Mouse (Mus musculus) lung, embryonic 15.5 days (tissue): ENCODE data around the gene Atp2a2. TPM values are rescaled to one million over a fixed set of nuclear protein-coding genes. Genes with fewer than 3 reads are reported as not detected.
"Not testable (repeated sequence)": the region's sequence is repeated elsewhere in the genome, so short reads cannot be mapped to it uniquely, and the experiment has no call there.

Experiments used
- ATAC-seq: fragments of 200-750 bp; cut with Nextera tagmentation; 2 replicates; pipeline ENCODE4 v1.8.0; 2017; ENCODE audit warnings: moderate number of reproducible peaks, borderline replicate concordance; ENCODE audit not compliant: low FRiP score, low TSS enrichment; ENCODE audit errors: extremely low read depth
- H3K27ac ChIP-seq: fragments of 300-500 bp; sonication (generic); 2 replicates; pipeline ENCODE4 v1.5.1; 2015; ENCODE audit warnings: moderate library complexity, mild to moderate bottlenecking, inconsistent platforms
- H3K27me3 ChIP-seq: fragments of 300-500 bp; sonication (generic); 2 replicates; pipeline ENCODE4 v1.6.1; 2015; ENCODE audit warnings: inconsistent platforms
- H3K36me3 ChIP-seq: fragments of 300-500 bp; sonication (generic); 2 replicates; pipeline ENCODE4 v1.6.1; 2015; ENCODE audit warnings: inconsistent platforms
- H3K4me1 ChIP-seq: fragments of 300-500 bp; sonication (generic); 2 replicates; pipeline ENCODE4 v1.6.1; 2015; ENCODE audit warnings: inconsistent platforms
- H3K4me2 ChIP-seq: fragments of 300-500 bp; sonication (generic); 2 replicates; pipeline ENCODE4 v1.6.1; 2015; ENCODE audit warnings: inconsistent platforms, mild to moderate bottlenecking, moderate library complexity
- H3K4me3 ChIP-seq: fragments of 300-500 bp; sonication (generic); 2 replicates; pipeline ENCODE4 v1.5.1; 2015; ENCODE audit warnings: mild to moderate bottlenecking, inconsistent platforms
- H3K9ac ChIP-seq: fragments of 300-500 bp; sonication (generic); 2 replicates; pipeline ENCODE4 v1.6.1; 2015; ENCODE audit warnings: inconsistent platforms
- H3K9me3 ChIP-seq: fragments of 300-500 bp; sonication (generic); 2 replicates; pipeline ENCODE4 v1.6.1; 2016; ENCODE audit warnings: inconsistent platforms
- WGBS: fragments of 180-500 bp; shearing (Covaris S2); methylation state at CpG from one replicate; pipeline ENCODE4 v1.1.7; 2015; 5-methylcytosine and 5-hydroxymethylcytosine counted together
- polyA plus RNA-seq: library from polyadenylated mRNA; unstranded; fragments of >200 nt; fragmentation: Nextera tagmentation; extraction: Ambion mirVana; gene quantifications from 2 replicates; pipeline ENCODE4 v1.2.1, GENCODE M21; 2015

Atp2a2 gene
- polyA plus RNA-seq, 1 experiment from 2014 or later, result 37.3 TPM

DNA sequence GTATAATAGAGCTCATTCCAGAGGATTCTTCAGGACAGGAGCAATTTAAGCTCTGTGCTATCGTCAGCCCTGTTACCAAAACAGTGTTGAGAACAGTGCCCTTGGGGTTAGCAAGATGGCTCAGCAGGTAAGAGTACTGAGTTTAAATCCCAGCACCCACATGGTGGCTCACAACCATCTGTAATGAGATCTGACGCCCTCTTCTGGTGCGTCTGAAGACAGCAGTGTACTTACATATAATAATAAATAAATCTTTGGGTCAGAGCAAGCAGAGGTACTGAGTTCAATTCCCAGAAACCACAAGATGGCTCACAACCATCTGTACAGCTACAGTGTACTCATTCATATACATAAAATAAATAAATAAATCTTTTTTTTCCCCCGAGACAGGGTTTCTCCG is 15.8 kb downstream of the Atp2a2 start:
- H3K9me3 ChIP-seq, H3K9ac ChIP-seq, H3K4me2 ChIP-seq, H3K27ac ChIP-seq, ATAC-seq, H3K4me3 ChIP-seq, H3K27me3 ChIP-seq, H3K4me1 ChIP-seq: not testable (repeated sequence)
- 70% methylated on average over 5 of the region's 5 CpGs for WGBS
- peaks cover 87% of the 10 kb centered on the region for H3K36me3 ChIP-seq

DNA sequence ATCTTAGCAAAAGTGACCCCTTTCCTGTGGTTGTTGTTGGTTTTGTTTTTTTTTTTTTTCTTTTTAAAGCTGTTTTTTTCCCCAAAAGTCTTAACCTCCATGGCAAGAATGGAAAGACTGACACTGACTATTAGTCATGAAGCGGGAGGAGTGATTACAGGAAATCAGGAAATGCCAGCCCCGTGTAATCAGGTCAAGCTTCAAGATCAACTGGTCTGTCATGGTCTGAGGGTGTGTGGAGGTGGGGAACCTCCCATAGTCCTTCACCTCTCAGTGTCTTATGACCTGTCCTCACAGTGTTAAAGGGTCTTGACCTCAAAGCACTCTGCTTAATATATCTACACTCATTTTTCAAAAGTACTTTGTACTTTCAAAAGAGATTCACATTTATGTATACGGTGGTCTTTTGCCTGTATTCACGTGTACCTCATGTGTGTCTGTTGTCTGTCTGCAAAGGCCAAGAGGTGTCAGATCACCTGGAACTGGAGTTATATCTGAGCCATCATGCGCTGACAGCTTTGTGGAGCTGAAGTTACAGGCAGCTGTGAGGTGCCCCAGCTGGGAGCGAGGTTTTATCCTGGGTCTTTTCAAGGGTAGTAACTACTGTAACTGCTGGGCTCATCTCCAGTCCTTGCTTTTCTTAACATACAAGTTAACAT is 19.2 kb downstream of the Atp2a2 start:
- ATAC-seq, result no peak

DNA sequence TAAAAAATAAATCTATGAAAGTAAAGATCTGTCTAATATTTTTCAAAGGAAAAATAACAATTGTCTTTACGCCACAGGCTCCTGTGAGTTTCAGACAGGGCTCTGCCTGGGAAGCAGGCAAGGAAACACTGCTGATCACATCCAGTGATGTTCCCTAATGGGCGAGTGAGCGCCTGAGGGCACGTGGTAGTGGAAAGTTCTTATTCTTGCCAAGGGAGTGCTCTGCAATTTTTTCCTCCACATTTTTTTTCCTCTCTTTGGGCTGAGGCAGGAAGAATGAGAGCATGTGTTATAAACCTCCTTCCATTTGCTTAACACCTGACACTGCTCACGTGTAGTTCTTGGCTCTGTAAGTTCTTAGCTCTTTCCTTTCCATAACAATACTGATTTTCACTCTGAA is 20.2 kb downstream of the Atp2a2 start:
- H3K27me3 ChIP-seq, result no peaks in the 10 kb centered on the region
- WGBS, result 75% methylated on average over 5 of the region's 5 CpGs
- H3K27ac ChIP-seq, result no peak overlapping the region
- ATAC-seq, result no peak
- H3K9me3 ChIP-seq, result no peaks in the 10 kb centered on the region
- H3K36me3 ChIP-seq, result peaks cover 74% of the 10 kb centered on the region
- no peaks in the 10 kb centered on the region; the same call in 1 of the 2 replicates for H3K4me1 ChIP-seq
- no peak overlapping the region for H3K9ac ChIP-seq
- no peak overlapping the region for H3K4me2 ChIP-seq
- no peak overlapping the region for H3K4me3 ChIP-seq

More for the DNA sequence above, 19.2 kb downstream of the Atp2a2 start:
- no peak overlapping the region for H3K4me2 ChIP-seq
- H3K36me3 ChIP-seq, result peaks cover 73% of the 10 kb centered on the region
- no peak overlapping the region for H3K4me3 ChIP-seq
- no peaks in the 10 kb centered on the region for H3K9me3 ChIP-seq
- WGBS, result 85% methylated on average over 6 of the region's 6 CpGs
- H3K4me1 ChIP-seq, result no peaks in the 10 kb centered on the region; the same call in 1 of the 2 replicates
- no peaks in the 10 kb centered on the region for H3K27me3 ChIP-seq
- no peak overlapping the region for H3K27ac ChIP-seq
- H3K9ac ChIP-seq, result no peak overlapping the region

DNA sequence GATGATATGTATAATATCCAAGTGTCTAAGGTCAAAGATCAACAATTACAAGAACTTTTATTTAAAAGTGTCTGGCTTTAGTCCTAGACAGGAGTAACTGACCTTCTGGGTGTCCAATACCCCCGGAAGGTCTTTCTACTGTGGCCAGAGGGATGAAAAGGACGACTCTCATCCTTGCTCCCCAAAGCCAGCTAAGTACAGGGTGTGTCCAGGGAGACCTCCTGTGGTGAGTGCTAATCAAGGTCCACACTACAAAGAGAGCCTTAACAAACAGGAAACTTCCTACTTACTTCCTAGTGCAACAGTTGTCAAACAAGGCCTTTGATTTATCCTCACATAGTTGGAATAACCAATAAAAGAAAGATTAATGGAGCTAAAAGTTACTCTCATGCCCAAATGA is 22.9 kb downstream of the Atp2a2 start:
- H3K27ac ChIP-seq, result no peak overlapping the region
- WGBS, result 53% methylated on average over 2 of the region's 2 CpGs
- no peak for ATAC-seq
- H3K4me3 ChIP-seq, result no peak overlapping the region
- H3K4me2 ChIP-seq, result no peak overlapping the region
- peaks cover 63% of the 10 kb centered on the region for H3K36me3 ChIP-seq
- H3K9ac ChIP-seq, result no peak overlapping the region
- no peaks in the 10 kb centered on the region for H3K9me3 ChIP-seq
- H3K27me3 ChIP-seq, result no peaks in the 10 kb centered on the region
- H3K4me1 ChIP-seq, result no peaks in the 10 kb centered on the region; the same call in 1 of the 2 replicates

DNA sequence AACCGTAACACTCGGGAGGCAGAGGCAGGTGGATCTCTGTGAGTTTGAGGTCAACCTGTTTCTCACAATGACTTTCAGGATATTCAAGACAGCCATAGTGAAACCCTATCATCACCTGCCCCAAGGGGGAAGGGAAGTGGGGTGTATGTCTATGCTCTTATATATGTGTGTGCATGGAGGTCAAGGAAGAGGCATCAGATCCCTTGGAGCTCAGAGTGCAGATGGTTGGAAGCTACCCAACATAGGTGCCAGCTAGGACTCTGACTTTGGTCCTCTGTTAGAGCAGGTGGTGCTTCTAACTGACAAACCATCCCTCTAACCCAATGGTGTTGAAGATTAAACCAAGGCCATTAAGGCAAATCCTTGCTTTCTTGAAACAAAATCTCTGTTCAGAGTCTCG is 24.5 kb downstream of the Atp2a2 start:
- WGBS, result 91% methylated on average over 3 of the region's 3 CpGs
- no peaks in the 10 kb centered on the region; the same call in 1 of the 2 replicates for H3K4me1 ChIP-seq
- no peak overlapping the region for H3K4me3 ChIP-seq
- no peak overlapping the region for H3K4me2 ChIP-seq
- no peaks in the 10 kb centered on the region for H3K27me3 ChIP-seq
- peaks cover 63% of the 10 kb centered on the region for H3K36me3 ChIP-seq
- ATAC-seq, result no peak
- H3K9ac ChIP-seq, result no peak overlapping the region
- H3K27ac ChIP-seq, result no peak overlapping the region
- no peaks in the 10 kb centered on the region for H3K9me3 ChIP-seq

DNA sequence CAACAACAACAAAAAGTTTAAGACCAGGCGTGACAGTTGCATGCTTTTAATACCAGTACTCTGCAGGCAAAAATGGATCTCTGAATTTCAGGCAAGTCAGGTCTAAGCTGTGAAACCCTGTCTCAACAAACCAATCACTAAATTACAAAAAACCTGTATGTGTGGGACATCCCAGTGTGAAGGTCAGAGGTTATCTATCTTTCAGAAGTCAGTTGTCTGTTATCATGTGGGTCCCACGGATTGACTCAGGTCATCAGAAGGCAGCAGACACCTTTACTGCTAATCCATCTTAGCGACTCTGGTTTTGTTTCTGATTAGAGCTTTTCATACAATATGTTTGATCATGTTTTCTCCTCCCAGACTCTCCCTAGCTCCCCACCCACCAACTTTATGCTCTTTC is 25.9 kb downstream of the Atp2a2 start:
- Histone ChIP-seq H3K36me3 (peaks cover 66% of the 10 kb centered on the region), H3K4me2 (no peak overlapping the region), H3K27me3 (no peaks in the 10 kb centered on the region), H3K27ac (no peak overlapping the region), H3K4me1 (no peaks in the 10 kb centered on the region; the same call in 1 of the 2 replicates), H3K9ac (no peak overlapping the region), H3K4me3 (no peak overlapping the region), H3K9me3 (no peaks in the 10 kb centered on the region)
- WGBS, result 53% methylated on average over 3 of the region's 3 CpGs
- ATAC-seq, result no peak

DNA sequence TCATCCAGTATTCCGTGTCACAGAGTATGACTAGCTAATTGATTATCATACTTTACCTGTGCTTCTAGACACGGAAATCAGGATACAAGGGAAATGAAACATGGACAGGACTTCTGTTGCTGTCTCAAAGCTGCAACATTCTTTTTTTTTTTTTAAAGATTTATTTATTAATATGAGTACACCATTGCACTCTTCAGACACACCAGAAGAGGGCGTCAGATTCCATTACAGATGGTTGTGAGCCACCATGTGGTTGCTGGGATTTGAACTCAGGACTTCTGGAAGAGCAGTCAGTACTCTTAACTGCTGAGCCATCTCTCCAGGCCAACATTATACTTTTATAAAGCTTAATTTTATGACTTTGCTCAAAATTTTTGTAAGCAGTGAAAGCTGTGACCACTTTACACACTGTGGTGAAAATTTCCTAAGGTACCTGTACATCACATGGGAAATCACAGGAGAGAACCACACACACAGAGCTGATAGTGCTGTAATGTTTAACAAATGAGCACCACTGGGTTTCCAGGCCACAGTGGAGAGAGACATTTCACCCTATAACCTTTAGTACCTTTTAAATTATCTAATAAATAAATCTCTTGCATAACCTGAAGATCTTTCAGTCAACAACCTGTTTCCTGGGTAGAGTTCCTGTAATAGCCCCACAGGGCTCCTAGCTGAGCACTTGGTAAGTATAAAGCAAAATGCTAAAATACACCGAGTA is 27.2 kb downstream of the Atp2a2 start:
- H3K27me3 ChIP-seq, result no peaks in the 10 kb centered on the region
- no peak overlapping the region for H3K4me2 ChIP-seq
- no peak overlapping the region for H3K4me3 ChIP-seq
- H3K9ac ChIP-seq, result no peak overlapping the region
- WGBS, result 75% methylated on average over 4 of the region's 4 CpGs
- H3K4me1 ChIP-seq, result no peaks in the 10 kb centered on the region
- no peak for ATAC-seq
- H3K9me3 ChIP-seq, result no peaks in the 10 kb centered on the region
- no peak overlapping the region for H3K27ac ChIP-seq
- H3K36me3 ChIP-seq, result peaks cover 70% of the 10 kb centered on the region

DNA sequence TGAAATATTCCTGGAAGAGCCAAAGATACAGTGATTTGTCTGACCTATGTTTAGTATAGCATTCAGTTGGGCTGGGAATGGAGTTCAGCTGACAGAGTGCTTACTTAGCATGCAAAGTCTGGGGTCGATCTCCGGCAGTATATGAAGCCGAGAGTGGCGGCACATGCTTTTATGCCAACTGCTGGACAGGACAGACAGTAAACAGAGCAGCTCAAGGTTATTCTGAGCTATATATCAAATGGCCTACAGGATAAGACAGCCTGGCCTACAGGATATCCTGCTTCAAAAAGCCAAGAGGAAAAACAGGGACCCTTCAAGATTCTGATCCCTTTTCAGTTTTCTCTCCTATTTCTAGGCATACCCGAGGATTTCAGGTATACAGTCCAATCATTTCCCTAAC is 30.4 kb downstream of the Atp2a2 start:
- H3K27me3 ChIP-seq, result no peaks in the 10 kb centered on the region
- no peak overlapping the region for H3K9ac ChIP-seq
- H3K4me3 ChIP-seq, result no peak overlapping the region
- peaks cover 87% of the 10 kb centered on the region for H3K36me3 ChIP-seq
- 74% methylated on average over 5 of the region's 5 CpGs for WGBS
- H3K4me1 ChIP-seq, result no peaks in the 10 kb centered on the region
- no peak overlapping the region for H3K4me2 ChIP-seq
- no peaks in the 10 kb centered on the region for H3K9me3 ChIP-seq
- no peak overlapping the region; the same call in 1 of the 2 replicates for H3K27ac ChIP-seq
- ATAC-seq, result no peak

DNA sequence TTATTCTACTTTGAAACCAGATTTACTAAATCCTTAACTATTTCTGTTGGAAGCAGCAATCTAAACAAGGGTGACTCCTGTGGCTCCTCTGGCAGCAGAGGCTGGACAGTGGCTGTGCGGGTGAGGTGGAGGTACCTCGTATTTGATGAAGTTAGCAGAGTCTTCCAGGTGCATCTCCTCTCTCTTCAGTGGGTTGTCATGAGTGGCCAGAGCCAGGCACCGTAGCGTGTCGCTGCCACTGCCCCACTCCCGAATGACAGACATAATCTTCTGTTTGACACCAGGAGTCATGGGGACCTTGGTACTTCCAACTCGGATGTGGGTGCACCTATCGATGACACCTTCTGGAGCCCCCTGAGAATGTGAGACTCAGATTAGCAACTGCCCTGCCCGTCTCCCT is 40.6 kb downstream of the Atp2a2 start:
- no peak overlapping the region for H3K9ac ChIP-seq
- no peaks in the 10 kb centered on the region for H3K4me1 ChIP-seq
- no peak for ATAC-seq
- H3K4me2 ChIP-seq, result no peak overlapping the region
- no peak overlapping the region for H3K4me3 ChIP-seq
- peaks cover 98% of the 10 kb centered on the region for H3K36me3 ChIP-seq
- no peak overlapping the region for H3K27ac ChIP-seq
- 90% methylated on average over 9 of the region's 9 CpGs for WGBS
- H3K27me3 ChIP-seq, result no peaks in the 10 kb centered on the region
- H3K9me3 ChIP-seq, result no peaks in the 10 kb centered on the region

DNA sequence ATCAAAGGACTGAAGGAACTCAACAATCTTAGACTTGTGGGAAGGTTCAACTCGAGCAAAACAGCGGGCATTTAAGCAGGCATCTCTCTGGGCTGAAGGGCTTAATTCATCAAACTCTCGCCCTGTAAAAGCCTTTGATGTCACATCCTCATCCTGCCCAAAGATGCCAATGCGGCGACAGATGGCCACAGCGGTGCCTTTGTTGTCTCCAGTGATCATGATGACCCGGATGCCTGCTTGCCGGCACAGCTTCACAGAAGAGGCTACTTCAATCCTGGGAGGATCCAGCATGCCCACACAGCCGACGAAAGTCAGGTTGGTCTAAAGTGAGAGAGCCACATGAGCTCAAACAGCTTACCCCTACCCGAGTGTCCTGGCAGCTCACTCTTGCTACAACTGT is 41.4 kb downstream of the Atp2a2 start:
- H3K9ac ChIP-seq, result no peak overlapping the region
- H3K4me3 ChIP-seq, result no peak overlapping the region
- peaks cover 97% of the 10 kb centered on the region for H3K36me3 ChIP-seq
- H3K9me3 ChIP-seq, result no peaks in the 10 kb centered on the region
- H3K4me2 ChIP-seq, result no peak overlapping the region
- no peaks in the 10 kb centered on the region for H3K4me1 ChIP-seq
- WGBS, result 78% methylated on average over 11 of the region's 11 CpGs
- no peak for ATAC-seq
- H3K27ac ChIP-seq, result no peak overlapping the region
- H3K27me3 ChIP-seq, result no peaks in the 10 kb centered on the region

DNA sequence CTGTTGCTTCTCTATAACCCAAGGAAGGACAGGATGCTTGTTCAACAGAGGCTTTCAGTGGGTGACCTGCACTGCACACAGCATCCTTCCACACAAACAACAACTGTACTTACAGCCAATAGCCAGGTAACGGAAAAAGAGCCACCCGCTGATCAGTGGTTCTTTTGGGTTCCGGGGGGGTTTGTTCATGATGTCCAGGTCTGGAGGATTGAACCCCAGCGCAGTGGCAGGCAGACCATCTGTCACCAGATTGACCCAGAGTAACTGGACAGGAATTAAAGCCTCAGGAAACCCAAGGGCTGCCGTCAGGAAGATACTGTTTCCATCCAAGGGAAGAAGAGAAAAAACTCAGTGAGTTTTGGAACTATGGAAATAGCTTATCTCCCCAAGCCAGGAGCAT is 42.7 kb downstream of the Atp2a2 start:
- ATAC-seq, result no peak
- Histone ChIP-seq H3K4me3 (no peak overlapping the region), H3K27me3 (no peaks in the 10 kb centered on the region), H3K9me3 (no peaks in the 10 kb centered on the region), H3K4me2 (no peak overlapping the region), H3K4me1 (no peaks in the 10 kb centered on the region), H3K9ac (no peak overlapping the region), H3K27ac (no peak overlapping the region), H3K36me3 (peaks cover 98% of the 10 kb centered on the region)
- WGBS, result 92% methylated on average over 5 of the region's 5 CpGs

DNA sequence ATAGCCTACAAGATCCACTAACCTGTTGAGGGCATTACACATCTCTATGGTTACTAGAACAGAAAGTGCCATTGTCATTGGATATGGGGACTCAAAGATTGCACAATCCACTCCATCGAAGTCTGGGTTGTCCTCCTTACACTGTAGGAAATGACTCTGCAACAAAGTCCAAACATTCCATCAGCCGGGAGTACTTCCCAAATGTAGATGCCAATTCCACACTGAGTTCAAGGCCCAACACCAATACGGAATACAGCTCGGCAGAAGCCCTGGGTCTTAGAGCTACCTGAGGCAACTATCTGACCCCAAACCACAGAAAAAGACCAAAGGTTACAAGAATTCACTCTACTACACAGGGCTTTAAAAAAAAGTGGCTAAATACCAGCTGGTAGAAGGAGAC is 44.0 kb downstream of the Atp2a2 start:
- H3K4me3 ChIP-seq, result no peak overlapping the region
- peaks cover 98% of the 10 kb centered on the region for H3K36me3 ChIP-seq
- H3K27me3 ChIP-seq, result no peaks in the 10 kb centered on the region
- no peak overlapping the region for H3K27ac ChIP-seq
- H3K4me1 ChIP-seq, result no peaks in the 10 kb centered on the region
- WGBS, result 76% methylated on average over 4 of the region's 4 CpGs
- H3K9me3 ChIP-seq, result no peaks in the 10 kb centered on the region
- no peak for ATAC-seq
- H3K4me2 ChIP-seq, result no peak overlapping the region
- H3K9ac ChIP-seq, result no peak overlapping the region
